Mouse (Mus musculus): ENCODE results near the gene Kank1.

Kank1 gene

DNA sequence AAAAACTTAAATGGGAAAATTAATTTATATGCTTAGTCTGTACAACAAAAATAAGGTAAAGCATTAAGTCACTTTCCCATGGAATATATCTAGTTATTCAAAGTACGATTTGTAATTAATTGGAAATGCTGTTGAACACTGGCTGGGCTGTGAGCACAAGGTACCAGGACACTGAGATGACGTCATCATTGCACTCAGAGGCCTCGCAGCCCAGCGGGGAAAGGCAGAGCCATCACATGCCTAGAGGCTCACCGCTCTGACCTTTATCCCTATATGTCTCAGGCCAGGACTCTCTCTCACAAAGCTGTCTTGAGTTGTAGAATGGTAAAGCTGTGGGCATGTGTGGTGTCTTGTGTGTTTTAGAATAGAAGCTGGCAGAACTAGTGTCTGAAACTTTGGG lies 128.9 kb downstream of the Kank1 start:
- no peak for DNase-seq (ENCODE audit: low spot score in 2 of 2)

DNA sequence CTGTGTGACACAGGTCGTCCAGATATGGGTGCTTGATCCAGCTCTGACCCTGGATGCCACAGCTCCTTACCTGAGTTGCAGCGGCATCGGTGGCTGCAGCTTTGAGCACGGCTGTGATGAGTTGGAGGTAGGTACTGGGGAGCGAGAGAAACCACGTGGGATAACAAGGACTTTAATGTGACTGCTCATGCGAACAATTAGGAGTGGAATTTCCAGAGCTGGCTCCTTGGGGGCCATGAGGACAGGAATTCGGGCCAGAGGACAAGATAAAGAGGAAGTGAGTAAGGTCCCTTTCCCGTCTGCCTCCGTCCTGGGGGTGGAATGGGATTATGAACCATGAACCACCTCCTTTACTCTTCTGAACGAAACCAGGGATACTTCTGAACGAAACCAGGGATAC lies 129.8 kb downstream of the Kank1 start:
- no peak for DNase-seq (ENCODE audit: low spot score in 2 of 2)

DNA sequence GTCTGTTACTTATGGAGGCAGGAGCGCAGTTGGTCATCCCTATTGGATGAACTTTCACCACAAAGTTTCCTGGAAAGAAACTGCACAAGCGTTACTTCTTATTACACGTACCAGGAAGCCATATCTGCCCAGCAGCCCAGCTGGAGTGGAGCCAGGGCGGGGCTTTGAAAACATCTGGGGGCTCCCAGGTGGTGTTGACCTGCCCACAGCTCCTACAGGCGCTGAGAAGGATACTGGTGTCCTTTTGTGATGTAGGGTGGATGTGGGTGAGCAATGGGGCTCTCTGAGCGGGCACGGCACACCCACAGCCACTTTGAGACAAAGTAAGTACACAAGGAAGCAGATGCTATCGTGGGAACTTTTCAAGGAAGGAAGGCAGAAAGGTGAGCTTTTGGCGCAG lies 133.7 kb downstream of the Kank1 start:
- DNase-seq (ENCODE audit: low spot score in 2 of 2) = no peak

DNA sequence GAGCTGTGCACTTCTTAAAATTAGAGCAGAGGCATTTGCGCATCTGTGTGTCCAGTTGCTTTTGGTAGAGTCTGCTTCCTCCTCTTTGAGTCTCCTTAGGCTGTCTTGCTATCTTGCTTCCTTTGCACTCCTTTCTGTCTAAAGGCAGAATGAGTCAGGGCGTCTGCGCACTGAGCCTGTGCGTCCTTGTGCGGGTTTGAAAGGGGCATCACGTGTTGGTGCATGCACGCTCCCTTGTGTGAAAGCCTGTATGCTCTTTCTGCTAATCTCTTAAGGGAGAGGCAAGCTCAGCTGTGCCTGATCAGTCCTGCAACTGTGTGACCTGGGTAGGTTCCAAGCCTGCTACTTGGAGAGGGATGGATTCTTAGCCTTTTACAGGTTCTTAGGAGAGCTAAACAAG lies 136.0 kb downstream of the Kank1 start:
- no peak for DNase-seq (ENCODE audit: low spot score in 2 of 2)

DNA sequence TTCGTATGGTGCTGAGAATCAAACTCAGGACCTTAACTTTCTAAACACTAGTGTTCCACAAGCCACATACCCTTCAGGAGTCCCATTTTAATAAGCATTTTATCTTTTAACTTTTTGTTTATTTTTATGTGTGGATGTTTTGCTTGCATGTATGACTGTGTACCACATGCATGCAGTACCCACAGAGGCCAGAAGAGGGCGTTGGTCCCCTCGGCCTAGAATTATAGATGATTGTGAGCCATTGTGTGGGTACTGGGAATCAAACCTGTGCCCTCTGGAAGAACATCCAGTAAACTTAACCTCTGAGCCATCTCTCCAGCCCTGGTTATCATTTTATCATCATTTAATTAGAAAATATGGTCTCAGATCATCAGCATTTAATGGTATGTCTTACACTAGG lies 136.8 kb downstream of the Kank1 start:
- DNase-seq (ENCODE audit: low spot score in 2 of 2) = no peak

DNA sequence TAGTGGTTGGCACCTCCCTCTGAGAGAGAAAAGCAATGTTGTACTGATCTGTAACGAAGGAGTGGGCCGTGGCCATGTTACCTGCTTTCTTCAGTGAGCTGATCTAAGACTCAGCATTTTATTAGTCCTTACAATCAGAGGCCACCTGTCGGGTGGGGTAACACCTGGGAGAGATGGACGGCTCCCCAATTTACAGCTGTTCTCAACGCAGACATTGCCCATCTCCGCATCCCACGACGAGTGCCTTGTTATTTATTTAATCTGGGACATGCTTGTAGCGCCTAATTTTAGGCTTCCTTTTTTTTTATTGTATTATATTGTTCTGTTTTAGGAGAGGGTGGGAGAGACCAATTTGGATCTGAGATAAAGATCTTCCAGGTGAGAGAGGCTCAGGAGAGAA lies 137.4 kb downstream of the Kank1 start:
- no peak for DNase-seq (ENCODE audit: low spot score in 2 of 2)

DNA sequence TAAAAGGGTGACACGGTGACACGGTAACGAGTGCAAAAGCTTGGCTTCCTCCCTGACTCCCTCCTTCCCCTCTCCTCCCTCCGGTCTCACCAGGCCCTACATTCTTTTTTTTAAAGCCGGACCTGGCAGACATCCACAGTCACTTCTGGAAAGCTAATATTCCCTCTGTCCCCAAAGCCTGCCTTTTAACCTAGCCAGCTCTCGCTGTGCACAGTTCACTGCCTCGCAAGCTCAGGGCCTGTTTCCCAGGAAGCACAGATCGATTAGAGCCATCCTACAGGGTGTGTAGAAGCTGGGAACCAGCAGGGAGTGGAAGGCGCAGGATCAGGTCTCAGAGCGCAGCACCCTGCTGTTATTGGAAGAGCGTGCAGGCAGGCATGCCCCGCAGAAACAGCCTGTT lies 138.2 kb downstream of the Kank1 start:
- no peak for DNase-seq (ENCODE audit: low spot score in 2 of 2)

DNA sequence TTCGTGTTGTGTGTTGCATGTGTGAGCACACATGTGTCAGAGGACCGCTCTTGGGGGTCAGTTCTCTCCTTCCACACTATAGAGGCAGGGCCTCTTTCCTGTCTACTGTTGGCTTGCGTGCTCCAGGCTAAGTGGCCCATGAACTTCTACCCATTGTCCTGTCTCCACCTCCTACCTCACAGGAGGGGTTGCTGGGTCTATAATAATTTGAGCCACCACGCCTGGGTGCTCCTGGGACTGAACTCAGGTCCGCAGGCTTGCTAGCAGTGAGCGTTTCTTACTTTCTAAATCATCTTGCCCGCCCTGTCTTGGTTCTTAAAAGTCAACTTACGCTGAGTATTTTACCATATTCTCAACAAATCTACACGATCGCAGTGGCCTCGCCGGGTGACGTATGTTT lies 140.1 kb downstream of the Kank1 start:
- no peak for DNase-seq (ENCODE audit: low spot score in 2 of 2)

DNA sequence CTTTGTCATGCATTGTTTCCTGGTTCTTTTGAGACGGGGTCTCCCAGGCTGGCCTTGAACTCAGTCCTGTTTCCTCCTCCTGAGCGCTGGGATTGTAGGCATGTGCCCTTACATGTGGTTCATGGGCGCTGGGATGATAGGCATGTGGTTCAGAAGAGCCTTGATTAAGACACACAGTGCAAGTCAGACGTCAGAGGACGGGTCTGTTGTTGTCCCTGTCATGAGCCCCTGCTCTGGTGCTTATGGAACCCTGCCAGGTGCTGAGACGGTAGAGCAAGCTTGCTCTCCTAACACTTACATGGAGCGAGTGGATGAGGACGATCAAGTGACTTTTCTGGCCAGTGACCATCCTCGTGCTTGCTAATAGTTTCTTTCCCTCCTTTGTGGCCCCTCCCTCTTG lies 143.9 kb downstream of the Kank1 start:
- no peak for DNase-seq (ENCODE audit: low spot score in 2 of 2)

DNA sequence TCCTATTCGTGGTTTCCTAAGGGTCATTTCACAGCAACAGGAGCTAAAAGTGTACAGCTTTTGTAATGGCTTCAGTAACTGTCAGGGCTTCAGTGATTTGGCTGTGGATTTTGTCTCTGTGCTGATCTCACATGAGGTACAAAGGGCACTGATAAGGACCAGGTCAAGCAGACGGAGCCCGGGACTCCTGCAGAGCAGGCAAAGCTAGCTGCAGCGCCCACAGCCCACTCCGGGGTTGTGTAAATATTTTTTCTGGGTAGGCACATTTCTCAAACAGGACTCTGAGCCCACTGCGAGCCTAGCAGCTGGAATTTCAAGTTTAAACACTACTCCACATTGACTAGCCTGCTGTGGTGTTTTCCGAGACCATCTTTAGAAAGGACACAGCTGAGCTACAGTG lies 145.2 kb downstream of the Kank1 start:
- DNase-seq (ENCODE audit: low spot score in 2 of 2) = no peak

DNA sequence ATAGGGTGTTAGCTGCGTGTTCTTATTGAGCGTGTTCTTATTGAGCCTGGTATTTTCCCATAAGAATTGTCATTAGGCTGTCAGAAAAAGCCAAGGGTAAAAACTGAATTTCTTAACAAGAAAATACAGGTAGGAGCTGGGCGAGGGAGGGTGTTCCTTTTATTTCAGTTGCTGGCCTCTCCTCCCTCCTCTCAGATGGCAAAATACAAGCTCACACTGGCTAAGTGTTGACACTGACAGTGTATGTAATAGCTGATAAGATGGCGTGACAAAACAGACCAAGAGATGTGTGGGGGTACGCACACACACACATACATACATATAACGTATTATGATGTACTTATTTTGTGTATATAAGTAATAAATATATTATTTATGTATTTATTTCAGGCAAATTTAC lies 145.7 kb downstream of the Kank1 start:
- DNase-seq (ENCODE audit: low spot score in 2 of 2) = no peak

DNA sequence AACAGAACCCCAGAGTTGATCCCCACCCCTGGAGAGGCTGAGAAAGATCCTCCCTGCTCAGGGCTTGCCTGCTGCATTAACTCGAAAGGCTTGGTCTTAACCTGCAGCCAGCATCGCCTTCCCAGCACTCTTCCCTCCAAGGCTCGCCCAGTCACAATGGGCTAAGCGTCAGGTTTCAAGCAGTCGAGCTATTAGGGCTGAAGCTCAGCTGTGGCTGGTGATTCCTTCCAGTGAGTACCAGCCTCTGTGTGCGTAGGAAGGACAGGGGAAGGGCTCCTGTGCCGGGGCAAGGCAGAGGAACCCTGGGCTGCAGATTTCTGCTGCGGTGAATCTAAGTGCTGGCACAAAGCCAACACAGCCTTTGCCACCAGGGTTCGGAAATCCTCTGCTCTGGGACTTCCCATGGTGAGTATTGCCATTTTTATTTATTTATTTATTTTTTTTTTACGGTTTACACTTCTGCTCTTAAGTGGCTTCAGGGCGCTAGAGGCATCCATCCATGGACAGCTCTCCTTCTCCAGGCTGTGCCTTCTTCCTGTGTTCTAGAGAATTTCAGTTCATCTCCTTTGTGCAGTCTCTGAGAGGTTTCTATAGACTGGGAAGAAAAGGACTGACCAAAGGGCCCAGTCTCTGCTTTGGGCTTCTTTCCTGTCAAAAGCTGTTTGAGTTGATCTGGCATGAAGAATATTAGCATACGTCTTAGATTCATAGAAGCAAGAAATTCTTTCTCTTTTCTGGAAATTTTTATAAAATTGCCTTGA lies 146.8 kb downstream of the Kank1 start:
- DNase-seq (ENCODE audit: low spot score in 2 of 2) = no peak

DNA sequence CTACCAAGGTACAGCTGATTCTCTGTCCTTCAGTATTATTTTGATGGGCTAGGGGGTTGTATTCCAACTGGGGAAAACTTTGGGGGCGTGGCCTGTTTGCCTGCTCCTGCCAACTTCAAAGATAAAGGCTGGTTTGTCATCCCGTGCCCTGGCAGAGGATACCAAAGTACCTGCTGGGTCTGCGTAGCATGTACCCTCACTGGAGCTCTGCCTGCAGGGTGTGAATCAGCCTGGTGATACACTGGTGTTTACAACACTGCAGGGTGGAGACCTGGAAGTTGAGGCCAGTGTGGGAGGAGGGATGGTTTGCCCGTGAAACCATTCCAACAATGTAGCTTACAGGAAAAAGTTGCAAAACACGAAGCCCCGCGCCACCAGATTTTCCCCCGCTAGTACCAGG lies 149.2 kb downstream of the Kank1 start:
- no peak for DNase-seq (ENCODE audit: low spot score in 2 of 2)

DNA sequence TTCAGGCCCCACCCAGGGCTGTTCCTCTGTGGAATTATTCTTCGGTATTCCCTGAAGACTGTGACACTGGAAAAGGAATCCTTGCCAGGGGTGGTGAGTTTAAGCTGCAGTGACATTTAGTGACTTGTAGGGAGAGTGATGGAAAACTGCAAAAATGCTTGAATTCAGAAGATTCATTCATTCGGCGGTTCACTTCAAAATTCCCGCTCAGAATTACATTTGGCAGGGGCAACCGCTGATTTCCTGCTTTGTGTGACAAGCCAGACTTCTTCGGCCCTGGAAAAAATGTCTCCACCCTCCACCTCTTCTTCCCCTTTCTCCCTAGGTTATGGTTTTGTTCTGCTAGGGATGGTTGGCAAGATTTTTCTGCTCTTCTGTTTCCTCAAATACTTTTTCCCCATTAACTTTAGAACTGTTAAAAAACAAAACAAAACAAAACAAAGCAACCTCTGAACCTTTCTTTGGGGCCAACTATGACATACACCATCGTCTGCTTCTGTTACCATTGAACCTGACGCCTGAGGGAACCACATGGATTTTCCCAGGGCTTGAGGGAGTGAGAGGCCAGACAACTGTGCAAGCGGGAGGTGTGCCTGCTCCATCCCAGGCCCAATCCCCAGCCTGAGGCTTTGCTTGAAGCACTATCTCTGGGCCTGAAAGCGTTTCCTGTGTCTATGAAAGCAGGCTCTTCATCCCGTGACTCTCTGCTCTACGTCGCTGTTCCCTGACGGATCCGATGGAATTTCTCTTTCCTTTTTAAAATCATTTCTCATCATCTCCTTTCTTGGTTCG lies 150.1 kb downstream of the Kank1 start:
- no peak for DNase-seq (ENCODE audit: low spot score in 2 of 2)

DNA sequence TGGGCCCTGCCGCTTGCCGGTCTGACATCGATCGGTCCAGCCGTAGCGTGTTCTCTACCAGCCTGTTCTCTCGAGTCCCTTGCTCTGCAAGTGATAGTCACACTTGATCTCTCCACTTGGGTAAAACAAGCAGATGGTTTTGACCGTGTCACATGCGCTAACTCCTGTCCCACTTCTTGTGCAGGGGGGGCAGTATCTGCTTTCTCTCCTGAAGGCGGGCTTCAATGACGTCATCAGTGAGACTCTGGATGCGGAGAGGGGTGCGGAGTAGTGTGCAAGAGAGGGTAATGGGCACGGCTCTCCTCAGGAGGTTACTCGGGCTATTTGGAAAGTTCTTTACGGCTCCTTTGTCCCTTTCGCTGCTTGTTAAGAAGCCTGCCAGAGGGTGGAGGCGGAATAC lies 151.1 kb downstream of the Kank1 start:
- DNase-seq (ENCODE audit: low spot score in 2 of 2) = no peak

DNA sequence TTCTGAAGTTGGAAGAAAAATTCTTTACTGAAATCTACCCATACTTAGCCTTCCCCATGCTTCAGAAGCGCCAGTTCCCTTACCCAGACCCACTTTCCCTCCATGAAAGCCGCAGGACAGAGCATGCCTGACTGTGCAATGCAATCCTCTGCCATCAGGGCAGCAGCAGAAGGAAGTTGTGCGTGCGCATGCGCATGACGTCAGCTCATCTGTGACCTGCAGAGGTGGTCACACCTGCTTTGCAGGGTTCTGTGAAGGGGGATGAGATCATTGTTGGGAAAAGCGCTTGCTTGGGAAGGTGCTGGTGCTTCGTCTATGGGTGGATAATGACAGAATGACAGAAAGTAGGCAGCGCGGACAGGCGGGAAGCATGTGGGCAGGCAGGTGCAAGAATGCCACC lies 155.4 kb downstream of the Kank1 start:
- DNase-seq (ENCODE audit: low spot score in 2 of 2) = no peak

DNA sequence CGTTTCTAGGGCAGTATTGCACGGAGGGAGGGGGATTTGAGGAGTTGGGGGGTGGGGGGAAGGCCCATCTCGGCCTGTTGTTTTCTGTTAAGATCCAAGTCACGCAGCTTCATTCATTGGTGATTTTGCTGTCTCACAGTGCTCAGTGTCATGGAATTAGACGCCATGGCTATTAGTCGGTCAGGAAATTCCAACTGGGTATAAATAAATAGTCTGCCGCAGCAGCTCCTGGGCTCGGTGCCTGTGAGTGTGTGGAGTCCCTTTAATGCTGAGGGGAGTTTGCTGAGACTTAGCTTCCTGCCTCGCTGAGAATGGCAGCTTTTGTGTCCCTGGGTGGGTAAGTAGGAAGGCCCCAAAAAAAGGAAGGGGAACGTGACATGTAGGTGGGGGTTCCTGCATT lies 158.3 kb downstream of the Kank1 start:
- DNase-seq (ENCODE audit: low spot score in 2 of 2) = no peak

DNA sequence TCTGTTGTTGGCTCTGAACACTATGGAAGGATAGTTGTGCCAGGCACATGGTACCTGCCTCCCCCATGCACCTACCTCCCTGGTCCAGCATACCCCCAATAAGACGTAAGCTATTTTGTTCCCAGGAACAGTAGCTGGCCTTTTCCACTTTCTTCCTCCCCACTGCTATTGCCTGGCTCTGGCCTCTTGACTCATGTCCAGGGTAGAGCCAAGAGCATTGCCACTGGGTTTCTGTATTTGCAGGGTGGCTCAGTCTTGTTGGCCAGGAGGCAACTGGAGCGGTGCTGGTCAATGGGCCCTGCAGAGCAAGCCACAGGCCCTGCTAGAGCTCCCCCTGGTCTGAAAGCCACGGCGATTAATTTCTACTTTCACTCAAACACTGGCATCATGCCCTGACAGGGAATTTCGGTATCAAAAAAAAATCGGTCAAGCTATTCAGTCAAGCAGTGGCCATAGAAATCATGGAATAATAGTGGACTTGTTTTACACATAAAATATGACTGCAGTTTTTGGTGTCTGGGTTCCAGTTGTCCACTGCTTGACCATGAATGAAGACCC lies 160.0 kb downstream of the Kank1 start:
- no peak for DNase-seq (ENCODE audit: low spot score in 2 of 2)

DNA sequence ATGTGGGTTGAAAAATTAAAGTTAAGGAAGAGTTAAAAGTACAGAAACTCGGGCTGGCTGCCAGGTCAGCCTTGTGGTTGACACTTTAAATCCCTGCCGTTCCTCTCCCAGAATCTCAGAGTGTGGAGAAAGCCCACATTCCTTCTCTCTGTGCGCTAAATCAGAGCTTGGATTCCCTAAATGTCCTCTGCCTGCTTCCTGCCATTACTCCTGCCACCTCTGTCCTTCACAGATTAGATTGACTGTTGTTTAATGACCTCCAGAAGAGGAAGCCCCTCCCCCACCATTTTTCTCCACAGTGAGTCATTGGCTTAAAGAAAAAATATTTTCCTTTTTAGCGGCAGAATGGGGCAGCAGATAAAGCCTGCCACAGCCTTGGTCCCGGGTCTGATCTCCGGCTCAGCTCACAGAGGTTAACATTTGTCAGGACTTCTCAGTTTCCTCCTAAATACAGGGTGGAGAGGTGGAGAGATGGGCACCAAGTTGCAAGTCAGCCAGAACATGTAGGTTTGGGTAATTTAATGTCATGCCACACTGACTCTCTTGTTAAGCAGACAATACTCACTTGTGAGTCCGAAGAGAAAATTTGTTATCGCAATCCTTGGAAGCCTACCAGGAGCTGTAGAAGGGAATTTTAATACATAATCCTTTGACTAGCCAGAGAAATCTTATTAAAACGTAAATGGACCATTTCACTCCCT lies 162.9 kb downstream of the Kank1 start:
- DNase-seq (ENCODE audit: low spot score in 2 of 2) = no peak

DNA sequence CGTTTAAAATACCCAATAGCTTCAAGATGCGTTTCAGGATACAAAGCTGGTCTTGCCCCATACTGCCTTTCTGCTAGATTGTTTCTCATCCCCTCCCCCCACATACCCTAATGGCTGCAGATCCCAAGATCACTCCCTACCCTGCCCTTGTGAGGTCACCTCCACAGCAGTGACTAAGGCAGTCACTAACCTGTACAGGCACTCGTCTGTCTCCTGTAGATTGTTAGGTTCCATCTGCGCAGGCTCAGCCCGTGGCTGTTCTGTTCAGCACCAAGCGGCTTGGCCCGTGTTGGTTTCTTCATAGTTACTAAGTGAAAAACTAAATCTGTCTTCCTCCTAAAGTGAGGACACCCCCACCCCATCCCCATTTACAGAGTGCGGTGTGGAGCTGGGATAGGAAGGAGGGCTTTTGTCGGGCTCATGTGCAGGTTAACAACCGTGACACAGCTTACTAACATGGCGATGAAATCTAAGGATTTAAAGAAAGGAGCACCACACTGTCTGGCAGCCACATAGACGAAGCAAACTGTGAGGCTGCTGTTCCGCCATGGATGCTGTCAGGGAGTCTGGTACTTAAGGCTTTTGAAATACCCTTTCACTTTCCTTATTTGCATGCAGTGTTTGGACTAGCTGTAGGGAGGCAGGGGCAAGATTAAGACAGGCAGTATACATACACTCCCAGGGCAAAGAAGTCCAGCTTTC lies 163.6 kb downstream of the Kank1 start:
- DNase-seq (ENCODE audit: low spot score in 2 of 2) = no peak

DNA sequence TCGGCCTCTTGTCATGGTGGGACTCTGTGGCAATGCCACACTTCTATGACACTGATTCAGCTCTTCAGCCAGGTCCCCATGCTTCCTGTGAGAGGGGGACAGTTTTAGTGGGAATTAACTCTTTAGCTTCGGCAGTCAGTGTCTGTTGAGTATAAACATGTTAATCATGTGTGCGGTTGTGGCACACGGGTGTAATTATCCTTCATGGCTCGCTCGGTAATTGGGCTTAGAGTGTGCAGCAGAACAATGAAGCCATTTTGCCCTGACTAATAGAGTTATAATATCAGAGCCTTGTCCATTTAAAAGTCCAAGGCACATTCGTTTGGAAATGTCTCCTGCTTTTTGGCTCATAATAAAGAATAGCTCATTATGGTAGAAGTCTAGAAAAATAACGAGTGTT lies 164.7 kb downstream of the Kank1 start:
- DNase-seq (ENCODE audit: low spot score in 2 of 2) = no peak

DNA sequence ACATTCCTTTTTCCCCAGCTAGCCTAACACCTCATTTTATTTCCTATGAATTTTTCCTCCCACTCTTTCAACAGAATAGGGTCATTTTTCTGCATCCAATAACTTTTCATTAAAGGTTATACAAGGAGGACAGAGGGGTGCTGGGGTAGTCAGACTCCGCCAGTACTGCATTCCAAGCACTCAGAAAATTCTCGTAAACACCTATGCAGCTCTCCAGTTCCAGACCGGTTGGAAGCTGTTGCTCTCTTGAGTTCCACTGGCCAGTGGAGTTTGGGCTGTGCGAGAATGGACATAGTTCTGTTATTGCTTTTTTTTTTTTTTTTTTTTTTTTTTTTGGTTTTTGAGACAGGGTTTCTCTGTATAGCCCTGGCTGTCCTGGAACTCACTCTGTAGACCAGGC lies 167.4 kb downstream of the Kank1 start:
- DNase-seq (ENCODE audit: low spot score in 2 of 2) = no peak
